Mouse (Mus musculus) heart, embryonic 10.5 days (tissue): Measurements from ENCODE around the gene Spata17. TPM values are rescaled to one million over a fixed set of nuclear protein-coding genes. Genes with fewer than 3 reads are reported as not detected.

ENCODE experiments used
- DNase-seq: peaks from one replicate; pipeline ENCODE4 v3.0.0-alpha.2; 2017; ENCODE audit warnings: low spot score
- H3K27ac ChIP-seq: fragments of 300-500 bp; sonication (generic); 2 replicates; pipeline ENCODE4 v1.5.1; 2016; ENCODE audit warnings: mild to moderate bottlenecking
- H3K27me3 ChIP-seq: fragments of 300-500 bp; sonication (generic); 2 replicates; pipeline ENCODE4 v1.6.1; 2016; ENCODE audit warnings: mild to moderate bottlenecking; ENCODE audit not compliant: poor library complexity, insufficient read depth, severe bottlenecking
- H3K36me3 ChIP-seq: fragments of 300-500 bp; sonication (generic); 2 replicates; pipeline ENCODE4 v1.6.1; 2016; ENCODE audit warnings: mild to moderate bottlenecking, moderate library complexity
- H3K4me1 ChIP-seq: fragments of 300-500 bp; sonication (generic); 2 replicates; pipeline ENCODE4 v1.6.1; 2016; ENCODE audit warnings: mild to moderate bottlenecking
- H3K4me3 ChIP-seq: fragments of 300-500 bp; sonication (generic); 2 replicates; pipeline ENCODE4 v1.5.1; 2016; ENCODE audit warnings: mild to moderate bottlenecking, moderate library complexity
- H3K9me3 ChIP-seq: fragments of 300-500 bp; sonication (generic); 2 replicates; pipeline ENCODE4 v1.6.1; 2016; ENCODE audit warnings: mild to moderate bottlenecking, moderate library complexity
- WGBS: fragments of 180-500 bp; shearing (Covaris S2); methylation state at CpG from one replicate; pipeline ENCODE4 v1.1.7; 2016; 5-methylcytosine and 5-hydroxymethylcytosine counted together
- polyA plus RNA-seq: library from polyadenylated mRNA; unstranded; fragments of >200 nt; fragmentation: Nextera tagmentation; extraction: Ambion mirVana; gene quantifications from 2 replicates; pipeline ENCODE4 v1.2.1, GENCODE M21; 2016

Spata17 gene
- polyA plus RNA-seq, 1 experiment from 2014 or later = 1.4 TPM

DNA sequence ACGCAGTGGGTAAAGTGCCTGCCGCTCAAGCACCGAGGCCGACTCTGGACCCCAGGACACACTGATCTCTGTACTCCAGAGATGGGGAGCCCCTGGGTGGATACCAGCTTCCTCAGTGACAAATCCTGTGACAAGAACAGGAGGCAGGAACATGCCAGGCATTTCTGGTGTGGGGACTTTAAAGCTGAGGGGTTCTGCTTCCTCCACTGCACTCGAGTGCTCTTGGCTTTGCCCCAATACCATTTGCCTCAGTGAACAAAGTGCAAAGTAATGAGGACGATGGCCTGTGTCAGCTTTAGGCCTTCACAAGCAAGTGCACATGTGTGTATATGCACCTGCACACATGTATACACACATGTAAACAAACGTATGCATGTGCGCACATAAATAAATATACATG is 164.0 kb downstream of the Spata17 start:
- H3K4me1 ChIP-seq = peaks cover 6% of the 10 kb centered on the region; the same call in 1 of the 2 replicates
- peak; percentile 65 for DNase-seq
- H3K36me3 ChIP-seq = no peaks in the 10 kb centered on the region
- H3K4me3 ChIP-seq = no peak overlapping the region
- WGBS = 84% methylated on average over 8 of the region's 8 CpGs
- H3K27me3 ChIP-seq = no peaks in the 10 kb centered on the region
- H3K27ac ChIP-seq = no peak overlapping the region
- no peaks in the 10 kb centered on the region for H3K9me3 ChIP-seq

DNA sequence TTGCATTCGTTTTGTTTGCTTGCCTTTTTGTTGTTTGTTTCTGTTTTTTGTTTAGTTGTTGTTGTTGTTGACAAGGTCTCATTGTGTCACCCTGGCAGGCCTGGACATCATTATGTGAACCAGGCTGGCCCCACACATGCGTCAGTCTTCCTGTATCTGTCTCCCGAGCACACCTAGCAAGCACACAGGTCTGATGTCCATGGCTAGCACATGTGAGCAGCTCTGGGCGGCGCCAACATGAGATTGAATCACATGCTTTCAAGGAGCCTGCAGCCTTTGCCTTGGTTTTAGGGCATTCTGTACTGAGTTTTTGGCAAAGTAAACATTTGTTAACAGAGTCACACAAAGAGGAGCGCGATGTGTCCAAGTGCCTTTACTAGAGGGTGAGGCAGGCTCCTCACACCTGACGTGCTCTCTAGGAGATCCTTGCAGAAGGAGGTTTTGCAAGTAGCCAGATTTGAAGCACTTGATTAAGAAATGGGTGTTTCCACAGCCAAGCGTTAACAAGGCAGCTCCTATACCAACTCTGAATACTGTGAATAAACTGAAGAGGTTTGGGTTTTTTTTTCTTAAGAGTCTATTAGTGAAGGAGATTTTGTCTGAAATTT is 166.5 kb downstream of the Spata17 start:
- Histone ChIP-seq H3K27ac (no peak overlapping the region), H3K9me3 (no peaks in the 10 kb centered on the region), H3K4me3 (no peak overlapping the region), H3K4me1 (peaks cover 6% of the 10 kb centered on the region; the same call in 1 of the 2 replicates), H3K27me3 (no peaks in the 10 kb centered on the region), H3K36me3 (no peaks in the 10 kb centered on the region)
- DNase-seq = peak; percentile 67
- 87% methylated on average over 9 of the region's 9 CpGs for WGBS

DNA sequence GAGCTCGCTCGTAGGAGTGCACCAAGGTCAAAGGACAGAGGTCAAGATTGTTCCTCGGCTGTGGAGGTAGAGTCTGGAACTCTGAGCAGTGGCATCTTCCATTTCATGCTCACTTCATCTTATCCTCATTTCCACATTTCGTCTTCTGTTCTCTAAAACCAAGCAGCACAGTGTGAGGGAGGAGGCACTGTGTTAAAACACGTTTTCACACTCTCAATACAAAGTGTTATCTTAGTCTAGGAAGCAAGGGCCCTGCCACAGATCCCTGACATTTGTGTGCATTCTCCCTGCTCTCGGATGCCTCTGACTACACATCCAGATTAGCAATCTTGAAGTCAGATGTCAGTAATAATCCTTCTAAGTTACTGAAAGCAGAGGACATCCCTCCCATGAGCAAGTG is 170.5 kb downstream of the Spata17 start:
- Histone ChIP-seq H3K36me3 (no peaks in the 10 kb centered on the region), H3K4me3 (no peak overlapping the region), H3K4me1 (peaks cover 2% of the 10 kb centered on the region; the same call in 1 of the 2 replicates), H3K27ac (no peak overlapping the region), H3K9me3 (no peaks in the 10 kb centered on the region), H3K27me3 (no peaks in the 10 kb centered on the region)
- DNase-seq = peak; percentile 30
- 45% methylated on average over 6 of the region's 6 CpGs for WGBS

DNA sequence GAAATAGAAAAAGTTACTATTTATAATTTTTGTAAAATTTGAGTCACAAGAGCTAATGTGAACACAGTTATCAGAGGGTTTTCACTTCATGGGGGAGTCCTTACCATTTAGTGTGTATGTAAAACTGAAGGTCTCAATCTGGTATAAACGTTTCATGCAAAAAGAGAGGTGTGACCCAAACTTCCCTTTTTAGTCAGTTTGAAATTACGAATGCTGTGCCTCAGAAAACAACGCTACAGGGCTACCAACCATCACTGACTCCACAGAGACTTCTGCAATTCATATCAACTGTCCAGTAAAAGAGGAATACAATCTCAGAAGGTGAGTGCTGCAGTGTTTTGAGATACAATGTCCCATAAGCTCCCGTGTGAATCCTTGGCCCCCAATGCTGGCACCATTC is 175.5 kb downstream of the Spata17 start:
- no peaks in the 10 kb centered on the region for H3K36me3 ChIP-seq
- no peak overlapping the region for H3K4me3 ChIP-seq
- WGBS = 81% methylated on average over 4 of the region's 4 CpGs
- H3K27ac ChIP-seq = no peak overlapping the region
- H3K9me3 ChIP-seq = no peaks in the 10 kb centered on the region
- H3K27me3 ChIP-seq = no peaks in the 10 kb centered on the region
- no peaks in the 10 kb centered on the region for H3K4me1 ChIP-seq
- no peak for DNase-seq

DNA sequence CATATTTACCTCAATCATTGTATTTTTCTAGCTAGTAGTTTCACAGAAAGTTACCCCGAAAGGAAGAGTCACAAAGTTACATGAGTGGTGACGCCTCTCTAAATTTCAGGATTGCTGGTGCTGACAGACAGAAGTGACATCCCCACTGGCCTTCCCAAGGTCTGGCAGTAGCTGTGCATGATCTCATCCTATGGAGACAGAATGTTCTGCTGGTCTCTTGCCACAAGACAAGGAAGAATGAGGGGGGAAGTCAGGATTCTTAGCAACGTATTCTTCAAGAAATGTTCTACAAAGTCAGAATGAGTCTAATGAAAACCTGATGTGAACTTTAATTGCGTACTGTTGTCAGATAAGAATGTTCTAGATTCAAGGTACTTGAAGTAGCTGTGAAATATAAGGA is 179.5 kb downstream of the Spata17 start:
- no peak overlapping the region for H3K4me3 ChIP-seq
- H3K27me3 ChIP-seq = no peaks in the 10 kb centered on the region; the same call in 1 of the 2 replicates
- 0 out of 2 replicates have a peak, but pooled peaks cover 3% of the 10 kb centered on the region for H3K4me1 ChIP-seq
- H3K27ac ChIP-seq = no peak overlapping the region
- no peaks in the 10 kb centered on the region for H3K36me3 ChIP-seq
- H3K9me3 ChIP-seq = no peaks in the 10 kb centered on the region
- 79% methylated on average over 4 of the region's 4 CpGs for WGBS
- peak; percentile 6 for DNase-seq

DNA sequence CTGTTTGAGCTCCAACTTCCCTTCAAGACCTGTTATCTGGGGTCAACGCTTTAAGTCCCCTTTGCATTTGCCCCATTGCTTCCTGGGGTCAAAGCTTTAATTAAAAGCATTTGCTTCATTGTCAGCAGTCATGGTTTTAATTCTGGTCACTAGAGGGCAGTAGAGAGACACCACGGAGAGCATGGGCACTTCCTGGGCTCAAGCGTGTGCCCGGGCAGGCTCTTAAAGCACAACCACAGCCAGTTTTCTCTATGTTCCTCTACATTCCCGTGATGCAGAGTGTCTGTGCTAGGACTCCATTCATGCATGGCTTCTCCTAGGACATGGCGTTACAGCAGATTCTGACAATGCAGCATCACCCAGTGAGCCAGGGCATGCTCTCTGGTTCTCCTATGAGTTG is 183.5 kb downstream of the Spata17 start:
- Histone ChIP-seq H3K4me3 (no peak overlapping the region), H3K27ac (no peak overlapping the region), H3K9me3 (no peaks in the 10 kb centered on the region), H3K36me3 (no peaks in the 10 kb centered on the region), H3K27me3 (no peaks in the 10 kb centered on the region; the same call in 1 of the 2 replicates), H3K4me1 (0 out of 2 replicates have a peak, but pooled peaks cover 3% of the 10 kb centered on the region)
- peak; percentile 75 for DNase-seq
- 38% methylated on average over 6 of the region's 6 CpGs for WGBS

DNA sequence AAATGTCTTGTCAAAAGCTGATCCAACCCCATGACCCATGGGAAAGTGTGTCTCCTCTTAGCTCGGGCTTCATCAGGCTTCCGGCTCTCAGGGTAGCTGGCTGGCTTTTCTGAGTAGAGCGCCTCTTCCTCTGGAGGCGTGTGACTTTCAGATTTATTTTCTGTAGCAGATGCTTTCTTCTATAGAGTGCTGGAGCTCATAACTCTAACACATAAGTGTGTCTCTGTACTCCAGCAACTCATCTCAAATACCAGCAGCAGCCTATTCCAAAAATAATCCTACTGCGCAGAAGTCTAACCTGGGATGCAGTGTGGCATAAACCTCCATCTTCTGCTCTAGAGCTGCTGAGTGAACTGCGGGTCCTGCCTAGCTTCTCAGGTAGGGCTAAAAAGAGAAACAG is 186.4 kb downstream of the Spata17 start:
- Histone ChIP-seq H3K27me3 (no peaks in the 10 kb centered on the region; the same call in 1 of the 2 replicates), H3K36me3 (no peaks in the 10 kb centered on the region), H3K4me3 (no peak overlapping the region), H3K9me3 (no peaks in the 10 kb centered on the region), H3K4me1 (0 out of 2 replicates have a peak, but pooled peaks cover 3% of the 10 kb centered on the region), H3K27ac (no peak overlapping the region)
- peak; percentile 36 for DNase-seq
- 83% methylated on average over 6 of the region's 6 CpGs for WGBS

DNA sequence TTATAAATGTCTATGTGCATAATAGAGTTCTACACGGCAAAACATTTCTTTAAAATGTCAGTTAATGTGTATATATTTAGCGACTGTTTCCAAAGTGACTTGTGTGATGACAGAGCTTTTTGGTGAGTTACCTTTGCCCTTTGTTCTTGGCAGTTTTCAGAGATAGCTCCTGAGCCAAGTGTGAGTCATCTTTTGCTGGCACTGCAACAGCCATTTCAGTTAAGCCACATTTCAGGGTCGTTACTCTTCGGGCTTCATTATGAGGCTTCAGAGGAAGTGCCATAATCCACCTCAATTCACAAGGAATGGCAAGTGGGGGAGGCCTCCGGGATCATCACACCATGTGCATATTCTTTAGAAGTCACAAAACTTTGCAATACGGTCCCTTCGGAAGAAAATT is 195.3 kb downstream of the Spata17 start:
- H3K36me3 ChIP-seq = no peaks in the 10 kb centered on the region
- no peak for DNase-seq
- no peak overlapping the region for H3K4me3 ChIP-seq
- no peaks in the 10 kb centered on the region for H3K9me3 ChIP-seq
- WGBS = 81% methylated on average over 7 of the region's 7 CpGs
- no peak overlapping the region for H3K27ac ChIP-seq
- H3K4me1 ChIP-seq = no peaks in the 10 kb centered on the region
- H3K27me3 ChIP-seq = no peaks in the 10 kb centered on the region

DNA sequence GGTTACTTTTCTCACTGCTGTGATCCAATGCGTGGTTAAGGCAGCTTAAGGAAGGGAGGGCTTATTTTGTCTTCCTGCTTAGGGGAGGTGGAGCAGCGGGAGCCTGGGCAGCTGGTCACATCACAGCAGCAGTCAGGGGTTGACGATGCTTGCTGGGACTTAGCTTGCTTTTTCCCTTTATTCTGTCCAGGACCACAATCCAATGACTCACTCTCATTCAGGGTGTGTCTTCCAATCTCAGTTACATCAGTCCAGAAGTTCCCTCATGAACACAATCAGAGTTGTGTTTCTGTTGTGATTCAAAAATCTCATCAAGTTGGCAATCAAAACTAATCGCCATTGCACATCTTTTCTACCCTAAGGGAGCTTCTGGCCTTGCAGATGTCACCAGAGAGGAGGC is 199.1 kb downstream of the Spata17 start:
- no peak overlapping the region for H3K4me3 ChIP-seq
- no peaks in the 10 kb centered on the region for H3K4me1 ChIP-seq
- H3K27ac ChIP-seq = no peak overlapping the region
- no peaks in the 10 kb centered on the region for H3K9me3 ChIP-seq
- no peaks in the 10 kb centered on the region for H3K27me3 ChIP-seq
- peak; percentile 38 for DNase-seq
- 46% methylated on average over 4 of the region's 4 CpGs for whole genome bisulfite sequencing
- no peaks in the 10 kb centered on the region for H3K36me3 ChIP-seq

DNA sequence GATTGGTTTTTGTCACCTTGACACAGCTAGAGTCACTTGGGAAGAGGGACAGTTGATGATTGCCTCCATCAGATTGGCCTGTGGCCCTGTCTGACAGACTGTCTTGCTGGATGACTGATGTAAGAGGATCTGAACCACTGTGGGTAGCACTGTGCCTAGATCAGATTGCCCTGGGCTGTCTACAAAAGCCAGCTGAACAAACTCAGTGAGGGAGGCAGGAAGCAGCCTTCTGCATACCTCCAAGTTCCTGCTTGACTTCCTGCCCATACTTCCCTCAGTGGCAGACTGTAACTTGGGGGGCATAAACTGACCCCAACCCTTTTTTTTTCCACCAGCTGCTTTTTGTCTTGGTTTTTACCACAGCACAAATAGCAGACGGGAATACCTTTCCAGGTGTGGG is 199.6 kb downstream of the Spata17 start:
- 71% methylated on average over 1 of the region's 1 CpGs for whole genome bisulfite sequencing
- Histone ChIP-seq H3K4me1 (no peaks in the 10 kb centered on the region), H3K27me3 (no peaks in the 10 kb centered on the region), H3K4me3 (no peak overlapping the region), H3K9me3 (no peaks in the 10 kb centered on the region), H3K36me3 (no peaks in the 10 kb centered on the region), H3K27ac (no peak overlapping the region)
- DNase-seq = peak; percentile 47

DNA sequence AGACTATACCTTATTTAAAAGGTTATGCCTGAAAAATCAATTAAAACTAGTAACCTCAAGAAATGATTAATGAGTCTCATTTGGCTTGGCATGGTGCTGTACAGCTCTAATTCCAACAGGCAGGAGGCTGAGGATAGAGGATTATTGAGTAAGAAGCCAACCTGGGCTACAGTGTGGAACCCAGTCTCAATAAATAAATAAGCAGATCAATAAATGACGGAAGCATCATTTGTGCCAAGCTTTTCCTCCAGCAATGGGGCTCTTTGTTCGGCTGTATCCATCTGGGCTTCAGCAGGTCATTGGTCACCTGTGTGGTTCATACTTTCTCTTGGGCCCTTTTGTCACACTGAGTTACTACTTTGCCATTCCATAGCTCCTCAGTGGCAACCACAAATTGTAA is 201.1 kb downstream of the Spata17 start:
- Histone ChIP-seq H3K9me3 (no peaks in the 10 kb centered on the region), H3K36me3 (no peaks in the 10 kb centered on the region), H3K4me1 (no peaks in the 10 kb centered on the region), H3K27ac (no peak overlapping the region), H3K4me3 (no peak overlapping the region), H3K27me3 (no peaks in the 10 kb centered on the region)
- WGBS = 82% methylated on average over 2 of the region's 2 CpGs
- no peak for DNase-seq

DNA sequence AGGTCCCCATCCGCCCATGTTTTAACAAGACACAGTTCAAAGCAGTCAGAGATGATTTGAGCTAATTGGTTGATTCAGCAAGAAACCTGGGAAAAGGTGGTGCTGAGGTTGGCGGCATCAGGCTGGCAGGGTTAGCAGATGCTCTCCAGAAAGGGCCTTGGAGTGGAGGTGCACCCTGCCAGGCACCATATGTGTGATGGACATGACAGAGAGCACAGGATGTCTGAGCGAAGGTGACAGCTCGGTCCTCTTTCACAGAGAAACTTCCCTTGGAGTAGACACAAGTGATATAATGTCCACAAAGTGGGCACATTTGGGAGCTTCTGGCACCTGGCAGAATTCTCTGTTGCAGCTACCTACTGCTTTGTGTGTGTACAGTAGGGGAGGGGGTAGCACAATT is 203.7 kb downstream of the Spata17 start:
- Histone ChIP-seq H3K4me3 (no peak overlapping the region), H3K27me3 (no peaks in the 10 kb centered on the region), H3K4me1 (no peaks in the 10 kb centered on the region), H3K36me3 (no peaks in the 10 kb centered on the region), H3K27ac (no peak overlapping the region), H3K9me3 (no peaks in the 10 kb centered on the region)
- DNase-seq = peak; percentile 58
- WGBS = 81% methylated on average over 4 of the region's 4 CpGs

DNA sequence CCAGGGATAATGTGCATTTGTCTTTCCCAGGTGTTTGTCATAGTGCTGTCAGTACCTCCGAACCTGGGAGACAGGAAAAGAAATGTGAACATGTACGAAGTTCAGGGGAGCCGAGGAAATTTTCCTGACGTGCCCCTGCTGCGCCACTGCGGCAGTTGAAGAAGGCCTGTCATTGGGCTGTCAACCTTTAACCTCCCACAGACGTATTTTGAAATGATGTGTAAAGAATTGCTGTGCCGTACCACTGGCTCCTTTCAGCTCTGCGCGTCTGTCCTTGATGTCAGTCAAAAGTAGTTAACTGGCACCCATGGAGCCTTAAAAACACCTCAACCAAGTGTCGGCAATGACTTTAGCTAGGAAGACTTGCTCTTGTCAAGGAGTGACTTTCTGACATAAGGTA is 205.2 kb downstream of the Spata17 start:
- Histone ChIP-seq H3K36me3 (no peaks in the 10 kb centered on the region), H3K27ac (no peak overlapping the region), H3K4me1 (no peaks in the 10 kb centered on the region), H3K4me3 (no peak overlapping the region), H3K27me3 (no peaks in the 10 kb centered on the region), H3K9me3 (no peaks in the 10 kb centered on the region)
- WGBS = 86% methylated on average over 11 of the region's 11 CpGs
- peak; percentile 45 for DNase-seq

DNA sequence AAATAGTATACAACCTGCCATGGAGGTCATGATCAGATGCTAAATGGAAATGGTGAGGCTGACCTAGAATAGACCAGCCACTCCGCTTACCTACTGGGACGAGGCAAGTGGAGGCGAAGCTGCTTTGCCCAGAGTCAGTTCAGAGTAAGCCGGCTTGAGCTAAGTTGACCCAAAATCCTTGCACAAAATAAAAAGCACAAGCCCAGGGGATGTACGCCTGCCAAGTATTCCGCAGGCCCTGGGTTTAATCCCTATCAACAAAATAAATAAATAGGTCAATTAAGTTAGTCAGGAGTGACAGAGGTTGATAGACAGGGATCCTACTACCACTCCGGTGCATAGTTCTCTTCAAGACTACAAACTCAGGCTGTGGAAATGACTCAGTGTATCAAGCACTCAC is 207.0 kb downstream of the Spata17 start:
- Histone ChIP-seq H3K36me3 (no peaks in the 10 kb centered on the region), H3K27me3 (no peaks in the 10 kb centered on the region), H3K9me3 (no peaks in the 10 kb centered on the region), H3K4me1 (no peaks in the 10 kb centered on the region), H3K4me3 (no peak overlapping the region), H3K27ac (no peak overlapping the region)
- 87% methylated on average over 7 of the region's 7 CpGs for WGBS
- peak; percentile 55 for DNase-seq
